Mouse (Mus musculus): ENCODE results near the gene Rnf115. TPM values are rescaled to one million over a fixed set of nuclear protein-coding genes. Genes with fewer than 3 reads are reported as not detected.

Gene Rnf115
- polyA plus RNA-seq, 1 experiment from 2014 or later = 69.7 TPM

GRCm38 (mm10) chr3:96690298-96690697, 37.2 kb upstream of the Rnf115 start:
- H3K27ac ChIP-seq (ENCODE audit: low read depth, low read length) = no peak overlapping the region
- no peak overlapping the region for H3K4me2 ChIP-seq (ENCODE audit: low read length)
- no peaks in the 10 kb centered on the region for H3K27me3 ChIP-seq (replicated peaks; ENCODE audit: control insufficient read depth, insufficient read depth, low read length)
- no peaks in the 10 kb centered on the region for H3K36me3 ChIP-seq (ENCODE audit: control insufficient read depth, insufficient read depth, low read length)
- WGBS = 52% methylated on average over 3 of the region's 3 CpGs
- ATAC-seq = no peak
- DNase-seq (ENCODE audit: low spot score) = no peak
- H3K9me3 ChIP-seq (replicated peaks; ENCODE audit: control insufficient read depth, low read length) = no peaks in the 10 kb centered on the region
- no peak overlapping the region for H3K4me3 ChIP-seq (ENCODE audit: low read depth, low read length)
- H3K4me1 ChIP-seq (ENCODE audit: control insufficient read depth, insufficient read depth, low read length) = 0 out of 2 replicates have a peak, but pooled peaks cover 2% of the 10 kb centered on the region
- no peak overlapping the region for H3K9ac ChIP-seq (ENCODE audit: low read length)

GRCm38 (mm10) chr3:96692506-96692905, 35.0 kb upstream of the Rnf115 start:
- Histone ChIP-seq H3K9me3 (replicated peaks; ENCODE audit: control insufficient read depth, low read length) (no peaks in the 10 kb centered on the region), H3K9ac (ENCODE audit: low read length) (no peak overlapping the region), H3K4me2 (ENCODE audit: low read length) (no peak overlapping the region), H3K27me3 (replicated peaks; ENCODE audit: control insufficient read depth, insufficient read depth, low read length) (no peaks in the 10 kb centered on the region), H3K4me1 (ENCODE audit: control insufficient read depth, insufficient read depth, low read length) (peaks cover 9% of the 10 kb centered on the region), H3K36me3 (ENCODE audit: control insufficient read depth, insufficient read depth, low read length) (no peaks in the 10 kb centered on the region), H3K4me3 (ENCODE audit: low read depth, low read length) (no peak overlapping the region), H3K27ac (ENCODE audit: low read depth, low read length) (no peak overlapping the region)
- DNase-seq (ENCODE audit: low spot score) (no peak), ATAC-seq (no peak)
- 13% methylated on average over 3 of the region's 3 CpGs for WGBS

GRCm38 (mm10) chr3:96693579-96693978, 33.9 kb upstream of the Rnf115 start:
- no peak overlapping the region for H3K4me3 ChIP-seq (ENCODE audit: low read depth, low read length)
- DNase-seq (ENCODE audit: low spot score) = no peak
- no peaks in the 10 kb centered on the region for H3K36me3 ChIP-seq (ENCODE audit: control insufficient read depth, insufficient read depth, low read length)
- no peak for ATAC-seq
- no peaks in the 10 kb centered on the region for H3K27me3 ChIP-seq (replicated peaks; ENCODE audit: control insufficient read depth, insufficient read depth, low read length)
- WGBS = 97% methylated on average over 1 of the region's 1 CpGs
- H3K9ac ChIP-seq (ENCODE audit: low read length) = no peak overlapping the region
- no peaks in the 10 kb centered on the region for H3K9me3 ChIP-seq (replicated peaks; ENCODE audit: control insufficient read depth, low read length)
- no peak overlapping the region for H3K27ac ChIP-seq (ENCODE audit: low read depth, low read length)
- H3K4me1 ChIP-seq (ENCODE audit: control insufficient read depth, insufficient read depth, low read length) = peaks cover 9% of the 10 kb centered on the region
- H3K4me2 ChIP-seq (ENCODE audit: low read length) = no peak overlapping the region

GRCm38 (mm10) chr3:96696198-96696765, 31.2 kb upstream of the Rnf115 start, which contains the start of gene Pias3:
Pias3 (plus strand) TSS chr3:96696384.
- H3K4me1 ChIP-seq (ENCODE audit: control insufficient read depth, insufficient read depth, low read length) = peaks cover 7% of the 10 kb centered on the region
- peak within 1 kb of the TSS; percentile 82 for H3K4me3 ChIP-seq (ENCODE audit: low read depth, low read length)
- ATAC-seq = peak; percentile 78
- H3K9ac ChIP-seq (ENCODE audit: low read length) = peak within 1 kb of the TSS; percentile 79
- peak within 1 kb of the TSS; percentile 91 for H3K27ac ChIP-seq (ENCODE audit: low read depth, low read length)
- H3K27me3 ChIP-seq (replicated peaks; ENCODE audit: control insufficient read depth, insufficient read depth, low read length) = no peaks in the 10 kb centered on the region
- WGBS = under 1% methylated on average over 35 of the region's 35 CpGs
- DNase-seq (ENCODE audit: low spot score) = peak; percentile 80
- peaks cover 14% of the 10 kb centered on the region for H3K36me3 ChIP-seq (ENCODE audit: control insufficient read depth, insufficient read depth, low read length)
- H3K9me3 ChIP-seq (replicated peaks; ENCODE audit: control insufficient read depth, low read length) = no peaks in the 10 kb centered on the region
- H3K4me2 ChIP-seq (ENCODE audit: low read length) = peak within 1 kb of the TSS; percentile 72

GRCm38 (mm10) chr3:96696766-96697732, 30.4 kb upstream of the Rnf115 start:
- Histone ChIP-seq H3K36me3 (ENCODE audit: control insufficient read depth, insufficient read depth, low read length) (peaks cover 22% of the 10 kb centered on the region), H3K9ac (ENCODE audit: low read length) (peak overlapping the region; percentile 79), H3K4me3 (ENCODE audit: low read depth, low read length) (peak overlapping the region; percentile 82), H3K4me2 (ENCODE audit: low read length) (peak overlapping the region; percentile 72), H3K4me1 (ENCODE audit: control insufficient read depth, insufficient read depth, low read length) (peaks cover 7% of the 10 kb centered on the region), H3K27me3 (replicated peaks; ENCODE audit: control insufficient read depth, insufficient read depth, low read length) (no peaks in the 10 kb centered on the region), H3K27ac (ENCODE audit: low read depth, low read length) (peak overlapping the region; percentile 91), H3K9me3 (replicated peaks; ENCODE audit: control insufficient read depth, low read length) (no peaks in the 10 kb centered on the region)
- DNase-seq (ENCODE audit: low spot score) (peak; percentile 87), ATAC-seq (peak; percentile 91)
- WGBS = 1% methylated on average over 74 of the region's 85 CpGs

GRCm38 (mm10) chr3:96698993-96699690, 28.3 kb upstream of the Rnf115 start:
- Histone ChIP-seq H3K27me3 (replicated peaks; ENCODE audit: control insufficient read depth, insufficient read depth, low read length) (no peaks in the 10 kb centered on the region), H3K4me3 (ENCODE audit: low read depth, low read length) (no peak overlapping the region), H3K4me1 (ENCODE audit: control insufficient read depth, insufficient read depth, low read length) (peaks cover 7% of the 10 kb centered on the region), H3K36me3 (ENCODE audit: control insufficient read depth, insufficient read depth, low read length) (peaks cover 40% of the 10 kb centered on the region), H3K27ac (ENCODE audit: low read depth, low read length) (no peak overlapping the region), H3K4me2 (ENCODE audit: low read length) (no peak overlapping the region), H3K9ac (ENCODE audit: low read length) (no peak overlapping the region), H3K9me3 (replicated peaks; ENCODE audit: control insufficient read depth, low read length) (no peaks in the 10 kb centered on the region)
- DNase-seq (ENCODE audit: low spot score) = no peak
- ATAC-seq = no peak
- 64% methylated on average over 19 of the region's 19 CpGs for WGBS

GRCm38 (mm10) chr3:96700376-96700775, 27.1 kb upstream of the Rnf115 start:
- DNase-seq (ENCODE audit: low spot score) = peak; percentile 45
- H3K4me2 ChIP-seq (ENCODE audit: low read length) = no peak overlapping the region
- H3K36me3 ChIP-seq (ENCODE audit: control insufficient read depth, insufficient read depth, low read length) = peaks cover 49% of the 10 kb centered on the region

GRCm38 (mm10) chr3:96701003-96701402, 26.5 kb upstream of the Rnf115 start:
- Histone ChIP-seq H3K36me3 (ENCODE audit: control insufficient read depth, insufficient read depth, low read length) (peaks cover 49% of the 10 kb centered on the region), H3K27ac (ENCODE audit: low read depth, low read length) (no peak overlapping the region), H3K9me3 (replicated peaks; ENCODE audit: control insufficient read depth, low read length) (no peaks in the 10 kb centered on the region), H3K4me3 (ENCODE audit: low read depth, low read length) (no peak overlapping the region), H3K4me1 (ENCODE audit: control insufficient read depth, insufficient read depth, low read length) (peaks cover 4% of the 10 kb centered on the region), H3K27me3 (replicated peaks; ENCODE audit: control insufficient read depth, insufficient read depth, low read length) (no peaks in the 10 kb centered on the region), H3K4me2 (ENCODE audit: low read length) (no peak overlapping the region), H3K9ac (ENCODE audit: low read length) (no peak overlapping the region)
- ATAC-seq = no peak
- 78% methylated on average over 4 of the region's 4 CpGs for WGBS
- no peak for DNase-seq (ENCODE audit: low spot score)

More at GRCm38 (mm10) chr3:96700376-96700775, 27.1 kb upstream of the Rnf115 start:
- no peaks in the 10 kb centered on the region for H3K9me3 ChIP-seq (replicated peaks; ENCODE audit: control insufficient read depth, low read length)
- H3K4me3 ChIP-seq (ENCODE audit: low read depth, low read length) = no peak overlapping the region
- WGBS = 54% methylated on average over 7 of the region's 7 CpGs
- no peak overlapping the region for H3K27ac ChIP-seq (ENCODE audit: low read depth, low read length)
- H3K4me1 ChIP-seq (ENCODE audit: control insufficient read depth, insufficient read depth, low read length) = peaks cover 7% of the 10 kb centered on the region
- H3K9ac ChIP-seq (ENCODE audit: low read length) = no peak overlapping the region
- no peaks in the 10 kb centered on the region for H3K27me3 ChIP-seq (replicated peaks; ENCODE audit: control insufficient read depth, insufficient read depth, low read length)
- no peak for ATAC-seq

All from forebrain, embryonic 14.5 days (tissue).